Mouse (Mus musculus) T-cell, adult 2 months (primary cell): ENCODE measurements around the gene Pdcd6ip.
"Not testable (repeated sequence)": the region's sequence is repeated elsewhere in the genome, so short reads cannot be mapped to it uniquely, and the experiment has no call there.

Experiments
- DNase-seq: peaks from one replicate; pipeline ENCODE4 v3.0.0; 2022; ENCODE audit warnings: low spot score

Pdcd6ip gene

DNA sequence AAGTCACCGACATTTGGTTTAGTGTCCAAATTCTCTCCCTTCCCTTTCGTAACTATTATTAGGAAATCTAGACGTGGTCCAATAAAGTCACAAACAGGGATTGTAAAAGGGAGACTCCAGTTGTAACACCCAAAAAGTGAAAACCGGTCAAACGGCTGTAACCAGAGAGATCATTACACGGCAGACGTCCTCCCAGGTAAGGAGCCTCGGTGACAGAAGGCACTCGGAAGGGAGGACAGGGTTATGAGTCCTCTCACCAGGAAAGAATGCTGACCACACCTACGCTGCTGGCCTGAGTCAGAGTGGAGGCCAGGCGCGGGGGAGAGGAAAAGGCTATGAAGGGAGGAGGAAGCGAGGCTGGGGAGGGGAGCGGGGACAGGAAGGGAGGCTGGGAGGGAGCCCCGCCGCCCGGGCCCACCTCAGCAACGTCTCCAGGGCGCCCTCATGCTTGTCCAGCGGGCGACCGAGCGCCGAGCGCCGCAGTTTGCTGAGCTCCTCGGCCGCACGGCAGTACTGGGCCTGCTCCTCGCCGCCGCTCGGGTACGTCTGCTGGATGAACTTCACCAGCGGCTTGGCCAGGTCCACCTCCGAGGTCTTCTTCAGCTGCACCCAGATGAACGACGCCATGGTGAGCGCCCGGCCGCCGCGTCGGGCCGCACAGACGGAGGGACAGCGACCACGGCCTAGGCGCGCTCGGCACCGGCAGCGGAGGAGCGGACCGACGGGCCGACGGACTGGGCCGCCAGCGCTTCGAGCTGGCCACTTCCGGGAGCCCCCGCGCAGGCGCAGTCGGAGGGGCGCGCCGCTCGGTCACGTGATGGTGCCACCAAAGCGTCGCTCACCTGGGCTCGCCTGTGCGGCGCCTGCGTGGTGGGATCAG lies at the start of gene Pdcd6ip:
Pdcd6ip (minus strand) TSS at position 779 of the 880 bp plus-strand sequence.
- peak; percentile 93 for DNase-seq

DNA sequence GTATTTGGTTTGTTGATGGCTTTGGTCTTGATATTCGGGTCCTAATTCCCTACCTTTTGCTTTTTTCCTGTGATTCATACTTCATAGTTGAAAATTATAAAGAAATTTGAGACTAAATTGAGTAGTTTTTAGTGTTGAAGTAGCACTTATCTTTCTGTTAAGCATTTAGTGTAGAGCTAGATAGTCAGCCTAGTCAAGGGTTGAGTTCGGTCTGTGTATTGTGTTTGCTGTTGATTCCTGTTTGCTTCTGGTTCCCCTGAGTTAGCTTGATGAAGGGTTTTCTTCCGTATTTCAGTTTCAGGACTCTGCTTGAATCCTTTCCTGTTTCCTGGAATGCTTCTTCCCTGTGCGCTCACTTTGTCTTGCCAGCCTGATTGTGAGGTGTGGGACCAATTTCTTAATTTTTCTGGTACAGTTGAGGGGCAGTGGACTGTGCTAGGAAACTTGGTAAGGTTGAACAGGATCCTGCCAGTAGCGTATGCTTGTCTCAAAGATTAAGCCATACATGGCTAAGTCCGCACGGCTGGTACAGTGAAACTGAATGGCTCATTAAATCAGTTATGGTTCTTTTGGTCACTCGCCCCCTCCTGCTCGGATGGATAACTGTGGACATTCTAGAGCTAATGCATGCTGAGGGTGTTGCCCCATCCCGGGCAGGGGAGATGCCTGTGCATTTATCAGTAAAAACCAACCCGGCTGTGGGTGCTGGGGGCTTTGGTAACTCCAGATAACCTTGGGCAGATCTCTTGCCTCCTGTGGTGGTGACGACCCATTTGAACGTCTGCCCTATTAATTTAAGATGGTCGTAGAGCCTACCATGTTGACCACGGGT lies 48.0 kb upstream of the Pdcd6ip start:
- no peak for DNase-seq

DNA sequence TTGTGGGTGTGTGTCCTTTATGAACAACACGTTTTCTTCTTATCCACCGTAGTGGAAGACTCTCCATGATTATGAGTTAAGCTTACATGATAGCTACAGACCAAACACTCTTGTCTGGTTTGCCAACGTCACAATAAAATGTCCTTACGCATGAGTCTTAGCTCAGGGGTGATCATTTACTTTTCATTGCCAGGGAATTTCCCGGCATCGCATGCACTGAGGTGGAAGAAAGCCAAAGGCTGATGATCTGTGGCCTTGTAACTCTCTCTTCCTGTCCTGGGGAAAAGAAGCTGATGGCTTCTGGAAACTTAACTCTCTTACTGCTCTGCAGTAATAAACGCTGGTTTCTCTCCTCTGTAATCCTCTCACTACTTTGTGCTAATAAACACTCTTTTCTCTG lies 41.3 kb upstream of the Pdcd6ip start:
- DNase-seq = no peak

DNA sequence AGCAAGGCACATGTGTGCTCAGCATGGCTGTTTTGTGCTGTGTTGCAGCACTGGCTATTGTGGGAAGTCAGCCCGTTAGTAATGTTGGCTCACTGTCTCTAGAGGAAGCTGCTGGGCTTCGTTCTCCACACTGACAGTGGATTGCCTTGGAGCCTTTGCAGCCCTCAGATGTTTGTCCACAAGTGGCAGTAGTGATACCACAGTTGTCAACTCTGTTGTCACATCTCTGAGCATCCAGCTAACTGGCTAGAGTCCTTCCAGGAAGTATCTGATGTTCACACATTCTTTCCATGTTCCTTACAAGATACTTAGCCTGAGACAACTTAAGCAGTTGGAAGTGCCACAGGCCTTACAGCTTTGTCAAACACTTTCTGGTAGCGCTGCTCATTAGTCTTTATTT lies 35.2 kb upstream of the Pdcd6ip start:
- peak; percentile 3 for DNase-seq

DNA sequence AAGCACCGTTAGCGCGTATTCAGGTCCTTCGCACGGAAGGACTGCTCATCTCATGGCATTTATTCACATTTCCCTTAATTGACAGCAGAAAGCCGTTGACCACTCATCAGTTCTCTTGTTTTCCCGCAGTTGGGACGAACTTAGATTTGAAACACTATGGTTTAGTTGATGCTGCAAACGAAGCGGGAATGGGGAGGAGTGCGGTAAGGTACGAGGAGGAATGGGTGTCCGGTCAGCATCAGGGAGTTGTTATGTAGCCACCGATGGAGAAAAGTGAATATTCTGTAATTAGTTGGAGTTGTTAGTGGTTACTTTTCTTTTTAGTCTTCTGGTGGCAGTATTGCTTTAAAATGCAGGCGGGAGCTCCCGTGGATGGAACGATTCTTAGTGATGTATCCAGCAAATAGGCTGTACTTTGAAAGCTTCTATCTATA lies 34.3 kb upstream of the Pdcd6ip start:
- DNase-seq = peak; percentile 18

DNA sequence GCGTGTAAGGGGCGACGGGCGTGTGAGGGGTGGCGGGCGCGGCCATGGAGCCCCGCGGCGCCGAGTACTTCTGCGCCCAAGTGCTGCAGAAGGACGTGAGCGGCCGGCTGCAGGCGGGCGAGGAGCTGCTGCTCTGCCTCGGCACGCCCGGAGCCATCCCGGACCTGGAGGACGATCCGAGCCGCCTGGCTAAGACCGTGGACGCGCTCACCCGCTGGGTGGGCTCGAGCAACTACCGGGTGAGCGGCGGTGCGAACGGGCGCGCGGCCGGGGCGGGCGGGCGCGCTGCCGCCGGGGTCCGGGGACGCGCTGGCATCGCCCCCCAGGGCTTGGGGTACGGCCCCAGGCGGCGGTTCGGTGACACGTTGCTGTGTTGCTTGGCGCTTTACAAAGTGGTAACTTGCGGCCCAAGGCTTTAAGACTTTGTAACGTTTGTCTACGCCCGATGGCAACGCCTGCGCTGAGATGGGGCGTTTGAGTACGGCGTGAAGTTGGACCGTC lies 33.6 kb upstream of the Pdcd6ip start:
- peak; percentile 69 for DNase-seq

DNA sequence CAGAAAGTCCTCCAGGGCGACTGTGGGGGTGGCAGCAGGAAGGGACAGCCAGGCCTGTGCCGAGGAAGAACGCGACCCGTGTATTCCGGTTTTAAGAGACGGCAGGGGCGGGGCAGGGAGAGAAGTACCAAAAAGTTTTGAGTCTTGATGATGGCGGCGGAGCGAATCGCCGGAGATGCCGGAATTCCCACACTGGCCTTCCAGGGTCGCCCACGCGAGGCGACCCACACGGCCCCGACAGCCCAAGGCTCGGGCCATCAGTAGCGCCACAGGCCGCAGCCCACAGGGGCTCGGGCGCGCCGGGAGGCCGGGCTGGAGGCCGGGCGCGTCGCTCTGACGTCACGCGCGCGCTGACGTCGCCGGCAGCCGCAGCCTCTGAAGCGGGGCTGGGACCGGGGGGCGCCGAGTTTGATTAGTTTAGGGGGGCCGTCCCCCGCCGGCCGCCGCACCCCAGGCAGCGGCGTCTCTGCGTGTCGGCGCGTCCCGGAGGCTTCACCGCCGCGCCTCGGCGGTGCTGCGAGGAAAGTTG lies 33.1 kb upstream of the Pdcd6ip start, which contains the start of gene Clasp2:
Clasp2 (plus strand) TSS at position 366 of the 529 bp plus-strand sequence.
- peak; percentile 80 for DNase-seq

DNA sequence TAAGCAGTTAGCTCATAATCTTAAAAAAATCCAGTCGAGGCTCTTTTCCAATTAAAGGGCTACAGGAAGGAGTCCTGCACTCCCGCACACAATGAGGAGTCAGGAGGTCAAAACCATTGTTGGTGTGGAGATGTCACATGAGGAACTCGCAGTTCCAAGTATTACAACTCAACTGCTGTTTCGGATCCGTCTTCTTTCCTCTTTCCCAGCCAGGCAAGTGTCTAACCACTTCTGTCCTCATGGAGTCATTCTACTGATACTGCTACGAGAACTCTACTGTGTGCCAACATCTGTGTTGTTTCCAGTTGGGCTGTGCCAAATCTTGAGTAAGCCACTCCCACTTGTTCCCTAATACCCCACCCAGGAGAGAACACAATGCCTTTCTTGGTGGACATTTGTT lies 30.9 kb upstream of the Pdcd6ip start:
- no peak for DNase-seq

DNA sequence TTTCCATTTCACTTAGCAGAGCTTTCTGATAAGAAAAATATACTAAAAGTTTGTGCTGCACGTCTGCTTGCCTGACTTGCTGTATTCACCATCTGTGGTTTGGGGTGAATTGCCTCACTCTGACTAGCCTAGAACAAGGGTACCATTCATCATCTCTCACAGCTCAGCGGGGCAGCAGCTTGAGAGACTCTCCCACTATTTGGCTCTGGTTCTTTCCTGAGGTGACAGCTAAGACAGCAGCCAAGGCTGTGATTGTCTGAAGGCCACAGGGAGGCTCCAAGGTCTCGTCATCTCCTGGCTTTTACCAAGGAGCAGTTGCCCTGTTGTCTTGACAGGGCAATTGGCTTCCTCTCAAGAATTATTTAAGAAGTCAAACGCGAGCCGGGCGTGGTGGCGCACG lies 30.0 kb upstream of the Pdcd6ip start:
- DNase-seq = no peak

DNA sequence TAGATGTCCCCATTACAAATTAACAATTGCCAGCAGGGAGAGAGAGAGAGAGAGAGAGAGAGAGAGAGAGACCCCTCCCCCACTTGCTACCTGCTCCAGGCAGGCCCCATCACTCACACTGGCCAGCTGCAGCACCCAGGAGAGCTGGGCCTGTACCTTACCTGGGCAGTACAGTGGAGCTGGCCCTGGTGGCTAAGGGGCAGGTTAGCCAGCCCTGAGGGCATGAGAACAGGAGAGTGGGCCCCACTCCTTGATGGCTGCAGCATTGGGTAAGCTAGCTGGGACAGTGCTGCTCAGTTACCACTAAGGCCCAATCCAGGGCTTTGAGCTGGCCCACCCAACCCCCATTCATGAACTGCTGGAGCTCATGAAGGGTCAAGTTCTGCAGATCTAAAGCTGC lies 27.9 kb upstream of the Pdcd6ip start:
- DNase-seq = no peak

DNA sequence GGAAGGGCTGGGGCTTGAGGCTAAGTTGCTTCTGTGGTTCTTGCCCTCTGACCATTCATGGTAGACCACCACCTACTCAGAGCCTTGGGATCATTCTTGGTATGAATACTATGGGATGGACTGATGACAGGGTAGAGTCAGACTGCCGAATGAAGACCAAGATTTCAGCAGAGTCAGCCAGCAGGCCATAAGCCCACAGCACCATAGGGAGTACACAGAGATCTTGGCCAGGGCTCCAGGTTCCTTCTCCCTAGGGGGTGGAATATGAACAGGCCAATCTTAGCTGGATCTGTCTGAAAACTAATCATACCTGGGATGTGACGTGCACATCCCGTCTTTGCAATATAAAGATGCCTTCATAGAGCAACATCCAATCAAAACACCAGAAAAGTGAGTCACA lies 23.5 kb upstream of the Pdcd6ip start:
- no peak for DNase-seq

DNA sequence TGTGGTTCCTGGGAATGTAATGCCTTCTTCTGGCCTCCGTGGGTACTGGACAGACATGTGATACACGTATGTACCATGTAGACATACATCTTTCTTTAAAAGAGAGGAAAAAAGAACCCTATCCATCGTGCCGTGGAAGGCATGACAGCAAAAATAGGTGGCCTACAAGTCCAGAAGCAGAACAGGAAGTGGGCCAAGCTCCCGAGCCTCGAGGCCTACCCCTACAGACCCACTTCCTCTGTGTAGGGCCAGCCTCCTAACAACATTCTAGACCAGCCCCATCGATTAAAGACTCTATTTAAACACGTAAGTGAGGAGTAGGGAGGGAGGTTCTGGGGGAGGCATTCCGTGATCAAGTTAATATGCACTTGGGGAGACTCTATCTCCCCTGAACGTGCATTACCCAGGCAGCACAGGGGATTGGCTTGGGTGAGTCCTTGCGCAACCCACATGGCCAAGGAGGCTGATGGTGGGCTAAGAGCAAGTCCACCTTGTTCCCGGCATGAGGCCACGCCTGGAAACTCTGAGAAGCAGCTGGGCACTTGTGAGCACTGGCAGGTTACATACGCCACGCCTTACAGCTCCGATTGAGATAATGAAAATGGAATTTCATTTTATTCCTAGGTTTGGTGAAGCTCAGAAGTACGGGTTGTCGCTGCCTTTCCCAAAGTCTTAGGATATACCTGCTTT lies 19.1 kb upstream of the Pdcd6ip start:
- DNase-seq = no peak

DNA sequence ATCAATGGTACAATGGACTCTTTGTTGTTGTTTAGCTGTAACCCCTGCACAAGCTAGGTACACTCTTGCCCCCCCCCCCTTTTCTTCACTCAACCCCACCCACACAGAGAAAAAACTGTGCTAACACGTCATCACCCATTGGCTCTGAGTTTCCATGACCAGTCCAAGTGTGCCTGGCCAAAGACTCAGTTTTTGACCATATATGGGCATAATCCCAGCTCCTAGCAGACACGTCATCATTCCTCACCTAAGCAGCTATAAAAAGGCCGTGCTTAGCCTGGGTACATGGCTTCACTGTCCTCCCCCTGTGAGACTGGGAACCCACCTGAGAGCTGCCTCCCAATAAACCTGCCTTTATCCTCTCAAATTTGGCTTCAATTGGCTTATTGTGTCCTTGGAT lies 18.1 kb upstream of the Pdcd6ip start:
- no peak for DNase-seq

DNA sequence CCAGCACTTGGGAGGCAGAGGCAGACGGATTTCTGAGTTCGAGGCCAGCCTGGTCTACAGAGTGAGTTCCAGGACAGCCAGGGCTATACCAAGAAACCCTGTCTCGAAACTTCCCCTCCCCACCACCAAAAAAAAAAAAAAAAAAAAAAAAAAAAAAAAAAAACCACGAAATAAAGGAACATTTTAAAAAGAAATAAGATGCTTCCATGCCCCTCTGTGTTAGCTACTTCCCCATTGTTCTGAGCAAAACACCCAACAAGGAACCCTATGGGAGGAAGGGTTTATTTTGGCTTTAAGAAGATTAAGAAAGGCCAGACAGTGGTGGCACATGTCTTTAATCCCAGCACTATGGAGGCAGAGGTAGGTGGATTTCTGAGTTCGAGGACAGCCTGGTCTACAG lies 17.6 kb upstream of the Pdcd6ip start:
- not testable (repeated sequence) for DNase-seq

DNA sequence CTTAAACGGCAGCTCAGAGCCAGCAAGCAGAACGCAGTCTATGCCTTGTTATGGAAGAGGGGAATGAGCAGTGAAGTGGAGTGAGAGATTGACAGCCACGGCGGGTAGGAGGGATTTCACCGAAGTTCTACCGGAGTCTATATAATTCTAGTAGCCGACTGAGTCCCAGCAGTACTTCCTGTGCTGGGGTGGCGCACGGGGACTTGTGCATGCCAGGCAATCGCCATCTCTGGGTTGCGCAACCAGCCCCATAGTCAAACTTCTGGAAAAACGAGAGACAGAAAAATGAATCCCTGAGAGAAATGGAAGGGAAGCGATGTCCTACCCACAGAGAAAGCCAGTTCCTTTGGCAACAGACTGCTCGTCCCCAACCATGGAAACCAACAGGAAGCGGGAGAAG lies 16.6 kb upstream of the Pdcd6ip start:
- no peak for DNase-seq

DNA sequence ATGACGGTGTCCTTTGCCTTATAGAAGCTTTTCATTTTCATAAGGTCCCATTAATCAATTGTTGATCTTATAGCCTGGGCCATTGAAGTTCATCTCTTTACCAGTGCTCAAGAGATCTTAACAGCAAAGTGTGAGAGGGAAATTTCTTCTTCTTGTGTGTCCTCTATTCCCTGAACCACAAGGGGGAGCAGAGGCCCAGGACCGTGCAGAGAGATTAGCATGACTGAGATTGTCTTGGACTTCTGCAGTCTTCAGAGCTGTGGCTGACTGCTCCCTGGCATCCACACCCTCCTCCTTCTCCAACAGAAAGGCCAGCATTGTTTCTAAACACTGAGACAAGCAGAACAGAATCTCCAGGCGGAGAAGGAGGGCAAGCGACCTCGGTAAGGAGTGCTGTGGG lies 11.0 kb upstream of the Pdcd6ip start:
- no peak for DNase-seq

DNA sequence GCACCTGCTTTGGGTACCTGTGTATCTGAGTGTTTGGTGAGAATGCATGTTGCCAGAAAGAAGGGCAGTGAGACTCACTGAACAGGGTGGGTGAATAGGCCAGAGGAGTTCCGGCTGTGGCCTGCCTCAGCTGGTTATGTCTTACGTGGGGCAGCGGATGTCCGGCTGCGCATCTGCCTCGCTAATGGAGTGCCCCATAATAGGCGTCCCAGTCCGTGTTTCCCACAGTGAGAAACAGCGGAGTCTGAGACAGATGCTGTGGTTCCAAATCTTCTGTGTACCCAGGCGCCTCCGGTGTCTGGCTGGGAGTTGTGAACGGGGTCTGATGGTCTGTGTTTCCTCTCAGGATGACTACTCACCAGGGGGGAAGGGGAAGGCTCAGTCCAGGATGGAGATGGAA lies 2.8 kb upstream of the Pdcd6ip start:
- no peak for DNase-seq

DNA sequence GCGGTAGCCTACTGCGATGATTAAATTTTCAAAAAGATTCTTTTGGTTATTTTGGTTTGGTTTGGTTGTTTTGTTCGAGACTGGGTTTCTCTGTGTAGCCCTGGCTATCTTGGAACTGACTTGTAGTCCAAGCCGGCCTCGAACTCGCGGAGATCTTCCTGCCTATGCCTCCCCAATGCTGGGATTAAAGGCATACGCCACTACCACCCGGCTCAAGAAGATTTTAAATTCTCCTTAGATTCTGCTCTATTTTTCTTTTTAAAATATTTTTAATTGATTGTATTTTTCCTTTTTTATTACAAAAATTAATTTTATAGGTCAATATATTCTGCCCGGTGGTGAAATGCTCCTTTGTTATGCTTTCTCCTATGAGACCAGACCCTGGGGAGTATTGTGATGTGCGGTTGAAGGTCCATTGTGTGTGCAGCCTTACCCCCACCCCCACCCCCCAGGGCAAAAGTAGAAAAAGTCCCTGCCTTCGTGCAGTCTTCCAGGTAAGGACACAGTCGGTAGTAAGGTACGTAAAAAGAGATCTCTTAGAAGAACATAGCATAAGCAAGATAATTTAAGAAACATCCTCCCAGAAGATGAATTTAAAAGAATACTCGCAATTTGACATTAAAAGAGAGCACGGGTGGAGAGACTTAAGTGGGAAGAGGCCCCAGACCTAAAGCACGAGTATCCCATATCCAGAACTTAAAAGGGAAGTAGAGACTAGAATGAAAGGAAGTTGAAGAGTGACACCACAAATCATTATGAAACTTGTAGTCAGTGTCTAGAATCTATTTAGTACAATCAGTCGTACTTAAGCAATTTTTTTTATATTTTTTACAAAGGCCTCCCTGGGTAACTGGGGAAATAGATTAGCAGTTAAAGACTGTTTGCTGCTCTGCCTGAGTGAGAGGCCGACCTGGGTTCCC lies 562 bp upstream of the Pdcd6ip start:
- DNase-seq = no peak

DNA sequence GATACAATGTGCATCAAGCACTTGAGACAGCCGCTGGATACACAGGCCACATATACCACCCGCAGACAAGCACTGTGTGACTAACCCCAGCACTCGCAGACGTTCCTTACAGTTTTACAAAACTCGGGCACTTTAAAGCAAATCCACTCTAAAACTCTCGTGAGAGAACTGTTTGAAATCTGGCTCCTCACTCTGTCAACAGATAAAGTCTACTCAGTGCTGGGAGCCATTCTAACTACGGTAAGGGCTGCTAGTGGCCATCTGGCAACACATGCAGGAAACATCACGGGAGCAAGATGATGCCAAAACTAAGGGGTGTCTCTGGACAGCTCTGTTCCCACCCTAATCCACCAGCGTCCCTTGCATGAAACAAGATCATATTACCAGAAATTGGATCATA lies 1.2 kb downstream of the Pdcd6ip start:
- DNase-seq = no peak

DNA sequence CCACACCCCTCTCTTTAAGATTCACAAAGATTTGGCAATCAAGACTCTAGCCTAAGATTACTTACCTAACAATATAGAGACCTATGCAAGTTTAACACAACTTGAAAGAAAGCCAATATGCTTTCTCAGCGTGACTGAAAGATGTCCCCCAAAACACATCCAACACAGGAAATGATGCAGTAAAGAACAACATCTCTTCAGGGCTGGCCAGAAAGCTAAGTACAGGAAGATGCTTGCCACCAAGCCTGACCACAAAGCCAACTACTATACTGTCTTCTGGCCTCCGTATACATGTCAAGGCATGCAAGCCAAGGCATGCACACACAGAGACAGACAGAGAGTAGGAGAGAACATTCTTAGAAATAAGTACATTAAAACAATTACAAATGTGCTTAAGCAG lies 2.0 kb downstream of the Pdcd6ip start:
- peak; percentile 66 for DNase-seq
